10 mouse cellular contexts compared by ENCODE assay signal in genomic region chr16:18585676-18586075, GRCm38 (mm10). TPM values are rescaled to one million over a fixed set of nuclear protein-coding genes. Genes with fewer than 3 reads are reported as not detected.
DNase-seq lines count a peak whose midpoint lies in the region; ATAC-seq and TF ChIP-seq lines count a peak whose summit lies in the region.
"Had no signal": no experiment of that assay in that cellular context is flagged by ENCODE, and none has a peak within 500 bp of the region (broad histone marks: within the 10 kb centered on the region; RNA-seq: fewer than 3 reads in every experiment).

No protein-coding gene starts in this region.

- no peaks in the 10 kb centered on the region for H3K9me3 ChIP-seq in heart, embryonic 14.5 days (ENCODE audit: control insufficient read depth, low read length)
- no peaks in the 10 kb centered on the region for H3K9me3 ChIP-seq in hindbrain, embryonic 14.5 days (ENCODE audit: control insufficient read depth, low read length)
- no peaks in the 10 kb centered on the region for H3K9me3 ChIP-seq in midbrain, postnatal 0 days (ENCODE audit: low read length)

- 17% methylated on average over 10 of the region's 10 CpGs for WGBS in heart, embryonic 14.5 days
- WGBS in hindbrain, embryonic 14.5 days = 4% methylated on average over 10 of the region's 10 CpGs
- 14% methylated on average over 10 of the region's 10 CpGs for WGBS in midbrain, postnatal 0 days

- H3K4me2 ChIP-seq in heart, embryonic 14.5 days (ENCODE audit: low read length) = peak overlapping the region; percentile 76; the same call in 1 of the 2 replicates
- H3K4me2 ChIP-seq in hindbrain, embryonic 14.5 days (replicated peaks) = peak overlapping the region; percentile 53
- H3K4me2 ChIP-seq in midbrain, postnatal 0 days (ENCODE audit: low read depth, low read length, poor library complexity, severe bottlenecking) = no peak overlapping the region

- peaks cover 100% of the 10 kb centered on the region for H3K27me3 ChIP-seq in heart, embryonic 14.5 days (ENCODE audit: control insufficient read depth, insufficient read depth, low read length)
- peaks cover 93% of the 10 kb centered on the region for H3K27me3 ChIP-seq in hindbrain, embryonic 14.5 days (ENCODE audit: control insufficient read depth, insufficient read depth, low read length)
- peaks cover 76% of the 10 kb centered on the region for H3K27me3 ChIP-seq in midbrain, postnatal 0 days (ENCODE audit: insufficient read depth, low read length)

- intact Hi-C loops in heart, postnatal 25 days (cut with DNase I) = no loop called here

- no peak for DNase-seq in heart, postnatal 25 days (ENCODE audit: low spot score)
- DNase-seq in embryo, embryonic 11 days = peak; percentile 43
- no peak for DNase-seq in hindbrain, embryonic 14.5 days (ENCODE audit: low spot score)
- no peak for DNase-seq in midbrain, postnatal 0 days (ENCODE audit: low spot score)
- no peak for DNase-seq in spleen, postnatal 4 days (ENCODE audit: low spot score in 2 of 2)
- no peak for DNase-seq in left cerebral cortex, adult 11 months (ENCODE audit: low spot score)
- DNase-seq: kidney, postnatal 14 days had no signal

- TF ChIP-seq CTCF in midbrain, postnatal 0 days (IDR thresholded peaks at IDR 0.05) = no peak

- H3K9ac ChIP-seq in heart, embryonic 14.5 days (ENCODE audit: low read length) = 0 out of 2 replicates have a peak overlapping the region, but pooled peaks have one; percentile 12
- no peak overlapping the region for H3K9ac ChIP-seq in hindbrain, embryonic 14.5 days
- H3K9ac ChIP-seq in midbrain, postnatal 0 days (replicated peaks; ENCODE audit: low read length, poor library complexity, severe bottlenecking) = no peak overlapping the region

- ATAC-seq in heart, embryonic 14.5 days (ENCODE audit: insufficient number of reproducible peaks, insufficient read depth, low FRiP score, low read depth) = no peak
- no peak for ATAC-seq in hindbrain, embryonic 14.5 days (ENCODE audit: low FRiP score)
- no peak for ATAC-seq in midbrain, postnatal 0 days (ENCODE audit: low FRiP score)
- no peak for ATAC-seq in monocyte, adult 5-6 weeks (replicated peaks; ENCODE audit: insufficient number of reproducible peaks, low FRiP score, low TSS enrichment, poor library complexity, severe bottlenecking)

- H3K4me3 ChIP-seq in heart, embryonic 14.5 days (ENCODE audit: control insufficient read depth in 1 of 2, insufficient read depth in 1 of 2, low read depth in 1 of 2, low read length in 2 of 2) = peak overlapping the region in 1 of 2 experiments; percentile 44; a peak in 2 of 4 replicates
- H3K4me3 ChIP-seq in hindbrain, embryonic 14.5 days (replicated peaks; ENCODE audit: low read length) = peak overlapping the region; percentile 33; the same call in 1 of the 2 replicates
- H3K4me3 ChIP-seq in midbrain, postnatal 0 days (ENCODE audit: low read depth, low read length) = 0 out of 2 replicates have a peak overlapping the region, but pooled peaks have one; percentile 32

- peaks cover 12 to 44% of the 10 kb centered on the region in 2 experiments; a peak in 3 of 4 replicates for H3K4me1 ChIP-seq in heart, embryonic 14.5 days (ENCODE audit: control insufficient read depth in 2 of 2, insufficient read depth in 2 of 2, low read length in 2 of 2)
- peaks cover 24% of the 10 kb centered on the region for H3K4me1 ChIP-seq in hindbrain, embryonic 14.5 days (replicated peaks; ENCODE audit: control insufficient read depth, insufficient read depth, low read length)
- peaks cover 16% of the 10 kb centered on the region; the same call in 1 of the 2 replicates for H3K4me1 ChIP-seq in midbrain, postnatal 0 days (ENCODE audit: insufficient read depth, low read length)

- H3K36me3 ChIP-seq in heart, embryonic 14.5 days (ENCODE audit: control insufficient read depth, insufficient read depth, low read length) = no peaks in the 10 kb centered on the region
- no peaks in the 10 kb centered on the region for H3K36me3 ChIP-seq in hindbrain, embryonic 14.5 days (replicated peaks; ENCODE audit: control insufficient read depth, insufficient read depth)
- H3K36me3 ChIP-seq in midbrain, postnatal 0 days (ENCODE audit: insufficient read depth, low read length) = no peaks in the 10 kb centered on the region

- H3K27ac ChIP-seq in heart, embryonic 14.5 days (replicated peaks in 1 of 2; ENCODE audit: control insufficient read depth in 1 of 2, insufficient read depth in 1 of 2, low read depth in 2 of 2, low read length in 2 of 2) = no peak overlapping the region
- H3K27ac ChIP-seq in hindbrain, embryonic 14.5 days = no peak overlapping the region
- H3K27ac ChIP-seq in midbrain, postnatal 0 days (ENCODE audit: low read depth, low read length) = no peak overlapping the region
- H3K27ac ChIP-seq: macrophage had no signal

RNA-seq across cellular contexts. Expression of gene Tbx1, which starts 4.8 kb away (rescaled TPM):
- 0.20 and 0.80 TPM in 2 replicates for polyA plus RNA-seq in heart, embryonic 14.5 days (2014; fragmentation: Nextera tagmentation; extraction: Ambion mirVana)
- total RNA-seq in heart, postnatal 25 days (2021) = under 1 TPM; 0.68 to 0.78 TPM
- polyA plus RNA-seq in hindbrain, embryonic 14.5 days (2014; fragmentation: Nextera tagmentation; extraction: Ambion mirVana) = 0.94 and 1.2 TPM in 2 replicates
- total RNA-seq in midbrain, postnatal 0 days (2014; rRNA removed) = 0.52 and 1.3 TPM in 2 replicates
- 0.70 and 0.81 TPM in 2 replicates for polyA plus RNA-seq in midbrain, postnatal 0 days (2015; fragmentation: Nextera tagmentation; extraction: Ambion mirVana)
- not detected in 3 replicates for total RNA-seq in monocyte, adult 5-6 weeks (2017)
- polyA plus RNA-seq: macrophage had no signal

RNA-seq across cellular contexts. Expression of gene Gp1bb, which starts 36.5 kb away (rescaled TPM):
- 3.4 and 4.5 TPM in 2 replicates for polyA plus RNA-seq in heart, embryonic 14.5 days (2014; fragmentation: Nextera tagmentation; extraction: Ambion mirVana)
- total RNA-seq in heart, postnatal 25 days (2021) = 1 to 10 TPM in 1 of 2 experiments, under 1 TPM in 1; 0.36 to 1.1 TPM
- polyA plus RNA-seq in hindbrain, embryonic 14.5 days (2014; fragmentation: Nextera tagmentation; extraction: Ambion mirVana) = 13.7 and 16.7 TPM in 2 replicates
- total RNA-seq in midbrain, postnatal 0 days (2014; rRNA removed) = 28.6 and 39.4 TPM in 2 replicates
- polyA plus RNA-seq in midbrain, postnatal 0 days (2015; fragmentation: Nextera tagmentation; extraction: Ambion mirVana) = 11.6 and 11.9 TPM in 2 replicates
- total RNA-seq in monocyte, adult 5-6 weeks (2017) = 2.5 to 12.9 TPM in 2 of 3 replicates, not detected in the other

RNA-seq across cellular contexts. Expression of gene Gm49601, which starts 40.6 kb away (rescaled TPM):
- 0.97 and 1.1 TPM in 2 replicates for polyA plus RNA-seq in heart, embryonic 14.5 days (2014; fragmentation: Nextera tagmentation; extraction: Ambion mirVana)
- 1 to 10 TPM; 1.0 to 1.6 TPM for total RNA-seq in heart, postnatal 25 days (2021)
- polyA plus RNA-seq in hindbrain, embryonic 14.5 days (2014; fragmentation: Nextera tagmentation; extraction: Ambion mirVana) = 6.9 and 10.1 TPM in 2 replicates
- total RNA-seq in midbrain, postnatal 0 days (2014; rRNA removed) = 14.2 and 33.6 TPM in 2 replicates
- polyA plus RNA-seq in midbrain, postnatal 0 days (2015; fragmentation: Nextera tagmentation; extraction: Ambion mirVana) = 3.4 and 7.0 TPM in 2 replicates
- total RNA-seq in monocyte, adult 5-6 weeks (2017) = 1.0 to 7.6 TPM in 2 of 3 replicates, not detected in the other
- polyA plus RNA-seq: macrophage had no signal

RNA-seq across cellular contexts. Expression of gene Sept5, which starts 44.1 kb away (rescaled TPM):
- polyA plus RNA-seq in heart, embryonic 14.5 days (2014; fragmentation: Nextera tagmentation; extraction: Ambion mirVana) = 5.8 and 7.3 TPM in 2 replicates
- 1 to 10 TPM; 3.9 to 4.6 TPM for total RNA-seq in heart, postnatal 25 days (2021)
- 192 and 218 TPM in 2 replicates for polyA plus RNA-seq in hindbrain, embryonic 14.5 days (2014; fragmentation: Nextera tagmentation; extraction: Ambion mirVana)
- total RNA-seq in midbrain, postnatal 0 days (2014; rRNA removed) = 376 and 407 TPM in 2 replicates
- 247 and 258 TPM in 2 replicates for polyA plus RNA-seq in midbrain, postnatal 0 days (2015; fragmentation: Nextera tagmentation; extraction: Ambion mirVana)
- total RNA-seq in monocyte, adult 5-6 weeks (2017) = 1.5 to 6.3 TPM (median 4.2 TPM) in 3 replicates
